Mouse (Mus musculus) cerebellum, adult 18-20 months (tissue): Measurements from ENCODE around the gene Stk11ip.

Experiments
- DNase-seq, 2 experiments: peaks; one replicate each; pipeline ENCODE4 v3.0.0; 2021

Stk11ip gene

DNA sequence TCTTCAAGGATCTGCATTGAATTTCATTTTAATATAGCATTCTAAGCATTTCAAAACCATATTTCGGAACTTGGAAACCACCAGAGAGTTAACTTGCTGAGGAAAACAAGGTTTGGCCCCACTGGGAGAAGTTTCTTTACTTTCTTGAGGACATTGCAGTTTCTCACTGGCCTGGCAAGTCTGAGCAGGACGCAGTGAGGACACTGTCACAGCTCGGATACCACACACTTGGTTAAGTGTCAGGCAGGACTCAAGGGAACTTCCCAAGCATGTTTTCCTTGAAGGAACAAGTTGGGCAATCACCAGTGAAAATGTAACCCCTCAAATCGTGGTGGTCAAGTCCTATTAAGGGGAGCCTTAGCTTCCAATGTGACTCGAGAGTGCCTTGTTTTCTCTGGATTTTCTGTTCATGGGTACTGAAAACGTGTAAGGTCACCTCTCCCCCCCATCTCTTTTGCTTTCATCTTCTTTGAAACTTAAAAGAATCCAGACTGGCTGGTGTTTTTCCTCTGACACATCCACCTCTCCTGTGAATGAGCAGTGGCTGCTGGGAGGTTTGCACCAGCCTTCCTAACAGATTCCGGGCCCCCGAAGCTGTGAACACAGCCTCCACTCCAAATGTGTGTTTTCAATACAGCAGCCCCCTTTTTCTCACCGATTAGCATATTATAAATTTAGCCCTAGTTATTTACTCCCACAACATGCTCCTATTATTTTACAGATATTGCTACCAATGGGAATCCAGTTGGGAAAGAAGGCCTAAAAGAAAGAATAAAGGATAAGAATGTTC is 16.9 kb upstream of the Stk11ip start:
- DNase-seq: no peak

DNA sequence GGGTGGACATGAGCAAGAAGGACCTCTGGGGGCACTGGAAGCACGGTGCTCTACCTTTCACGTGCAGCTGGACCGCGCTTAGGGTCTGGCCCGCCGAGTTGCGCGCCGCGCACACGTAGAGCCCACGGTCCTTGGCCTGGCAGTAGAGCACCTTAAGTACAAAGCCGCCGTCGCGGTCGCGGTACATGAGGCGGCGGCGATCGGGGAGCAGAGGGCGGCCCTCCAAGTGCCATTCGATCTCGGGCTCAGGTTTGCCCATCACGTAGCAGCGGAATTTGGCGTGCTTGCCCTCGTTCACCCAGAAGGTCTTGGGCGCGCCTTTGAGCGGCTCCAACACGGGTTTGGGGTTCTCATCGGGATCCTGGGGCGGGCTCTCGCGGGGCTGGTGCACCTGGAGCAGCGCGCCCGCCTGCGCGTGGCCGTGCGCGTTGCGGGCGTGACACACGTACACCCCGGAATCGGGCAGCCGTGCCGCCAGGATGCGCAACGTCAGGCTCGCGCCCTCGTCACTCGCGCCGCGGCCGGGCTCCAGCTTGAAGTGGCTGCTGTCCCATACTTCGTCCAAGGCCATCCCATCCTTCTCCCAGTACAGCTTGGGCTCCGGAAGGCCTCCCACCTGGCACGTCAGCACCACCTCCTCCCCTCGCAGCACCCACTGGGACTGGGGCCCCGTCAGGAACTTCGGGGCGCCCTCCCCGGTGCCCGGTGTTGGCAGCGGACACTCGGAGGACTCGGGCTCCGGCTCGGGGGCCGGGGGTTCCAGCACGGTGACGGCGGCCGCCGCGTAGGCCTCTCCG is 16.0 kb upstream of the Stk11ip start:
- DNase-seq: peak; percentile 90 to 92

DNA sequence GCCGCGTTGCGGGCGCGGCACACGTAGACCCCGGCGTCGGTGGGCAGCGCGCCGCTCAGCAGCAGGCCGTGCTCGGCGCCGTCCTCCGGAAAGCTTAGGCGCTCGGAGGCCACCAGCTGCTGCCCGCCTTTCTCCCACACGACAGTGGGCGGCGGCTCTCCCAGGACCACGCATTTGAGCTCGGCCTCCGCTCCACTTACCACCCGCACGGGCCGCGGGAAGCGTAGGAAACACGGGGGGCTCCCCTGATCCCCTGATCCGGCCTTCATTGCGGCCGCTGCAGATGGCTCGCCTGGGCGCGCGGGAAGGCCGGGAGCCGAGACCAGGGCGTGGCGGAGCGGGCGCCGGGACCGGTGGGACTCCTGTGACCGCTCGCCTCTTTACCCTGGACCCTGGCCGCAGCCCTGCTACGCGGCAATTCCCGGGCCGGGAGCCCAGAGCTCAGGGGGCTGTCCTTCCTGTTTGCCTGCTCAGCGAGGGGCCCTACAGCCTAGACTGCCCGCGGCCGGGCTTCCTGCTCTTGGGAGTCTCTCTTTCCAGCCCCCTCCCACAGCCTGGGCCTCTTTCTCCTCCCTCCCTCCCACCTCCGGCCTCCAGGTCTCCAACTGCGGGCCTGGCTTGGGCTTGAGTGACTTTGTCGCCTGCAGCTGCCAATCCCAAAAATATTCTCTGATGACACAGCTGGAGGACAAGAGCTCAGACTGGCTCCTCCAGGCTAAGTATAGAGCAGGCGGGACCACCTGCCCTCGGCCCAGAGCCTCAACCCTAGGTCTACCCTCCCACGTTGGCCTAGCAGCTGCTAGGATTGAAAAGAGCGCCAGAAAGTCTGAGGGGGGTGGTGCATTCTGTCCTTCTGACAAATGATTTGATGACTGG is 15.1 kb upstream of the Stk11ip start, which contains the start of gene Obsl1:
TSS of gene Obsl1 (minus strand) at position 497 of the 876 bp plus-strand sequence.
- peak; percentile 48 to 68 for DNase-seq

DNA sequence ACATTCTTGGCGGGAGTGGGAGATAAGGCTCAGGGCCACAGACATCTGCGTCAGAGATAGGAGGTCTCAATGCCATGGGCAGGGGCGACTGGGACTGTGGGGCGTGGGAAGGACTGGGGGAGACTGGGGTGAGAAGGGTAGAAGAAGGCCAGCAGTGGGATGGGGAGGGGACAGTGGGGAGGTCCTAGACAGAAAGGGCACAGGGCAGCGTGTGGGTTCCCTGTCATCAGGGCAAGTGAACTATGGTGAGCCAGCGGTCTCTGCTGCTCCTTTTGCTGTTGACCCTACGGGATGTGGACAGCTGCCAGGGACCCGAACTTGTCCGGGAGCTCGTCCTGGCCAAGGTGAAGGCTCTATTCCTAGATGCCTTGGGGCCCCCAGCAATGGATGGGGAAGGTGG is 14.3 kb upstream of the Stk11ip start, which contains the start of gene Inha:
TSS of gene Inha (plus strand) at position 72 of the 400 bp plus-strand sequence.
- no peak for DNase-seq

DNA sequence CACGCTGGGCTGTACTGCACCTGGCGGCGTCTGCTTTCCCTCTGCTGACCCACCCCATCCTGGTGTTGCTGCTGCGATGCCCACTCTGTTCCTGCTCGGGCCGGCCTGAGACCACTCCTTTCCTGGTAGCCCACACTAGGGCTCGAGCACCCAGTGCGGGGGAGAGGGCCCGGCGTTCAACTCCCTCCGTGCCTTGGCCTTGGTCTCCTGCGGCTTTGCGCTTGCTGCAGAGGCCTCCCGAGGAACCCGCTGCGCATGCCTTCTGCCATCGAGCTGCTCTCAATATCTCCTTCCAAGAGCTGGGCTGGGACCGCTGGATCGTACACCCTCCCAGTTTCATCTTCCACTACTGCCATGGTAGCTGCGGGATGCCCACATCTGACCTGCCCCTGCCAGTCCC is 11.7 kb upstream of the Stk11ip start:
- DNase-seq: no peak

DNA sequence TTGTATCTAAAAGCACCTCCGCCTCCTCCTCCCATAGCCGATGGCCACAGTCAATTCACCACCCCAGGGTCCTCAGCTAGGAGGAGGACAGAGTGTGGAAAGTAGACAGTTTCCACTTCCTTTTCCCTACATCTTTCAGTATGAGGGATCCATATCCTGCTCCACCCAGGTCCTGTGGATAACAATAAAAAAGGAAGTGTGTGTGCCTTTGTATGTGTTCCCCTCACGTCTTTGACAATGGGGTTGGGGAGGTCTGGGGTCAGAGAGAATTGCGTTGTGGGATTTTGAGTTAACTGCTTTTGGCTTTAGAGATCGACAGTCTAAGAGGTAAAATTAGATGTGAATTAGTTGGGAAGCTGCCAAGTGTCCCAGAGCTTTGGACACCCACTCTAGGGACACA is 11.2 kb upstream of the Stk11ip start:
- no peak for DNase-seq

DNA sequence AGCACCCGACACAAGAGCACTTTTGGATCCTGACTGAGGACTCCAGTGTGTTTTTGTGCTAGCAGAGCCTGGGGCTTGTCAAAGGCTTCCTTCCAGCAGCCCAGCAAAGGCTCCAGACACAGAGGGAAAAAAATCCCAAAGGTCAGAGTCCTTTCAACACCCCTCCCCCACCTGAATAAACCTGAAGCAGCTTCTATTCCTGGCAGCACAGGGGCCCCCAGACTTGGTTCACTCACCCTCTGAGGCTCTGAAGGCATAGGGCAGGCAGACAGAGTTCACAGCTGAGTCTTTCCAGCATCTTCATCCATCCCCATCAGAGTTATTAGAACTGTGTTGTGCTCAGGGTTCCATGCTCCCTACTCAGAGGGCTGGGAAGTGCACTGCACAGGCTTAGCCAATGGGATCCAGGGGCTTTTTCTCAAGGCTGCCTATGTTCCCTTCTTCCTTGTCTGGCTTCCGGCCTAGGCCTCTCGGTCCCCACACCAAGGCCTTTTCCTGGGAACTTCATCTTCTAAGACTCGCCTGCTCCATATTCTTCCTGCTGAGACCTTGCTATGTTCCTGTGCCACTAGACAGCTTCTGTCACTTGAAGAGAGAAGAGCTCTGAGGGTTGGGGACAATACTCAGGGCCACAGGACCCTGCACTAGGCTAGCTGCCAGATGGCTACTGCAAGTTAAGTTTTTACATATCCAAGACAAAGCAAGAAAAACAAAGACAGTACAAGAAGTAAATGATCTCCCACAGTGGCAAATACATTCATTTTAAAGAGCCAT is 9.7 kb upstream of the Stk11ip start:
- DNase-seq: no peak

DNA sequence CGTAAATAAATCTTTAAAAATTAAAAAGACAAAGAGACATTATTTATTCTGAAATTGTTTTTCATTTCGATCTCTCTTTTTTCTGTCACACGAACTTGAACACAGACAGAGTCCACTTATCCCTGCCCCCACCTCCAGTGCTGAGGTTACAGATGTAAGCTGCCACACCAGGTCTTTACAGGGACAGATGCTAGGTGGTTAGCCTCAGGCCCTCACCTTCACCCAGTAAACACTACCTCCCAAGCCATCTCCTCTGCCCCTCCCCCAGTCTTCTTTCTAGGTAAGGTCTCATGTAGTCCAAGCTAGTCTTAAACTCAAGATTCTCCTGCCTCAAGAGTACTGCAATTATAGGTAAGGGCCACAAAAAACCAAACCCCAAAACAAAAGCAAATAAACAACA is 8.8 kb upstream of the Stk11ip start:
- no peak for DNase-seq

DNA sequence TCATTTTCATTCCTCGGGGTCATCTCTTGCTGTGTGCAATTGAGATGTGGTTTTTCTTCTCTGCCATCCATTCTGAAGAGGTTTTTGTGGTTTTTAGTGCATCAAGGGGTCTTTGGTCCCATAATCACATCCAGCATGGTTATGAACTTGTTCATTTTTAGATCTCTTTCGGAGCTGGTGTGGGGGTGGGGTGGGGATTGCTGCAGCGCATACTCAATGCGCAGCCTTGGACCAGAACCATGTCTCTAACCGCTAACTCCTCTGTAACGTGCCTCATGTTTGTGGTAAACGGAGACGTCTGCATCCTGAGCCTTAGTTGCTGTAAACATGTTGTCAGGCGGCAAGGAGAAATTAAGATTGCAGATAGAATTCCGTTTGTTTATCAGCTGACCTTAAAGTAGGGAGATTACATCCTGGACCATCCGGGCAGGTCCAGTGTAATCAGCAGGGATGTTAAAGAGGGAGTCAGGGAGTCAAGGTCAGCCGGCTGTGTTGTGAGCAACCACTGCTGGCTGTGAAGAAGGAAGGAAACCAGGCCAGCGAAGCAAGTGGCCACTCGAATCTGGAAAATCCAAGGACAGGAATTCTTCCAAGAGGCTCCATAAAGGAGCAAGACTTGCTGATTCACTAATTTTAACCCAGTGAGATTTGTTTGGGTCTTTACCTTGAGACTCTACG is 4.5 kb upstream of the Stk11ip start:
- no peak for DNase-seq

DNA sequence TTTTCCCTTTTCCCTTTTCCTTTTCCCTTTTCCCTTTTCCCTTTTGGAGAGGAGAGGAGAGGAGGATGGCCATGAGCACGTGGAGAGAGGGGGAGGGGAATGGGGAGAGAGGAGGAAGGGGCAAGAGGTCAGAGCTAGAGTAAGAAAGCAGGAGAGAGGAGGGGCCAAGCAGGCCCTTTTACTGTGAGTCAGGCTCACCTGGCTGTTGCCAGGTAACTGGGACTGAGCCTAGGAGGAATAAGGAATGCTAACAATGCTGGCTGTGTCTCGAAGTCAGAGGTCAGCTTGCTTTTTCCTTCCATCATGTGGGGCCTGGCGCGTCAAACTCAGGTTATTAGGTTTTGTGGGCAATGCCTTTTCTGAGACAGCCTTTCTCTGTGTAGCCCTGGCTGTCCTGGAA is 3.3 kb upstream of the Stk11ip start:
- DNase-seq: no peak

DNA sequence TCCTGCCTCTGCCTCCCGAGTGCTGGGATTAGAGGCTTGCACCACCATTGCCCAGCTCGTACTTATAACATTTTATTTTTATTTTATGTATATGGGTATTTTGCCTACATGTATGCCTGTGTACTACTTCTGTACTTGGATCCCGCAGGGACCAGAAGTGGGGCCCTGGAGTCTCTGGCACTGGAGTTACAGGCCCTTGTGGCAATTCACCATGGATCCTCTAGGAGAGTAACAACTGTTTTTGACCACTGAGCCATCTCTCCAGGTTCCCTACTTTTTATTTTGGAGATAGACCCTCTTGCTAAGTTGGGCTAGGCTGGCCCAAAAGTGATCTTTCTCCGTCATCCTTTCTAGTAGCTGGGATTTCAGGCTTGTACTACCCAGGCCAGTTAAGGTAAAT is 2.9 kb upstream of the Stk11ip start:
- no peak for DNase-seq

DNA sequence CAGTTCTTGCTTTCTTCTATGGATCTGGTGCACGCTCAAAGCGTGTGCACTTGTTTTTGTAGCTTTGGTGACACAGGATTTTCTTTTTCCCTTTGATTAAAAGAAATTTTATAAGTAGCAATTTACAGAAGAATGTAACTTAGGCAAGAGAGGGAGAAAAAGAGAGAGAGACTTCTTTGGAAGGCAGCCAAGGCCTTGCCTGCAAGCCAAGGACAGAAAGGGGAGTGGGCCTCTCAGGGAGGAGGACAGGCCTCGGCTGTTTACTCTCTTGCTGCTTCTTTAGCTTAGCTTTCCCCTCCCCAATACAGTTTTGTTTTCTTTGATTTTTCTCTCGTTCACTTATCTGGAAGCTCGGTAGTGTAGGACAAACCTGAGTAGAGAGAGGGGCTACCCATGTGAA is 1.8 kb upstream of the Stk11ip start:
- DNase-seq: no peak

DNA sequence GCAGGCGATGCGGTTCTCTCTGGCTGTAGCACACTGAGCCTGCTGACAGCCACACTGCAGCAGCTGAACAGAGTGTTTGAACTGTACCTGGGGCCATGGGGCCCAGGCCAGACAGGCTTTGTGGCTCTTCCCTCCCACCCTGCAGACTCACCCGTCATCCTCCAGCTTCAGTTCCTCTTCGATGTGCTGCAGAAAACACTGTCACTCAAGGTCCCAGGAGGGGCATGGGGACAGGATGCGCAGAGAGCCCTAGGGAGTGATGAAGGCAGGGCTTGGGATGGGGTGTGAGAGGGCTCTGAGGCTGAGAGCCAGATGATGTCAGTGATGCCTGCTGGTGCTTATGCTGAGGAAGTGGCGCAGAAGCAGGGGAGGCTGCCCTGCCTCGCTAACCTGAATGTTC is 3.4 kb downstream of the Stk11ip start:
- no peak for DNase-seq

DNA sequence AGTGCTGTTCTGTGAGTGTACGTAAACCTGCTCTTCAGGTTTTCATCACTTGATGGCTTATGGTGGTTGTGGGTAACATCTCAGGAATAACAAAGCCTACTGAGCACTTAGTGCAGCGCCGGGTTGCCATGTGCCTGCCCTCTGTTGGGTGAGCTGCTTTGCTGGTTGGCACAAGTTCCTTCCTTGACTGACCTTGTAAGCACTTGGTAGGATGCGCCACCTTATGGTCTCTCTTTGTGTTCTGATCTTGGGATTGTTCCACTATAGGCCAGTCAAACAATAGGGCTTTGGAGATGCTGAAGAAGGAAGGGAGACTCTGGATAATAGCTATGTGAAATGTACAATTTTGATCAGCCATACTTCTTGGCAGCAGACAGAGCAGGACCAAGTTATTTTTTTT is 9.2 kb downstream of the Stk11ip start:
- DNase-seq: no peak

DNA sequence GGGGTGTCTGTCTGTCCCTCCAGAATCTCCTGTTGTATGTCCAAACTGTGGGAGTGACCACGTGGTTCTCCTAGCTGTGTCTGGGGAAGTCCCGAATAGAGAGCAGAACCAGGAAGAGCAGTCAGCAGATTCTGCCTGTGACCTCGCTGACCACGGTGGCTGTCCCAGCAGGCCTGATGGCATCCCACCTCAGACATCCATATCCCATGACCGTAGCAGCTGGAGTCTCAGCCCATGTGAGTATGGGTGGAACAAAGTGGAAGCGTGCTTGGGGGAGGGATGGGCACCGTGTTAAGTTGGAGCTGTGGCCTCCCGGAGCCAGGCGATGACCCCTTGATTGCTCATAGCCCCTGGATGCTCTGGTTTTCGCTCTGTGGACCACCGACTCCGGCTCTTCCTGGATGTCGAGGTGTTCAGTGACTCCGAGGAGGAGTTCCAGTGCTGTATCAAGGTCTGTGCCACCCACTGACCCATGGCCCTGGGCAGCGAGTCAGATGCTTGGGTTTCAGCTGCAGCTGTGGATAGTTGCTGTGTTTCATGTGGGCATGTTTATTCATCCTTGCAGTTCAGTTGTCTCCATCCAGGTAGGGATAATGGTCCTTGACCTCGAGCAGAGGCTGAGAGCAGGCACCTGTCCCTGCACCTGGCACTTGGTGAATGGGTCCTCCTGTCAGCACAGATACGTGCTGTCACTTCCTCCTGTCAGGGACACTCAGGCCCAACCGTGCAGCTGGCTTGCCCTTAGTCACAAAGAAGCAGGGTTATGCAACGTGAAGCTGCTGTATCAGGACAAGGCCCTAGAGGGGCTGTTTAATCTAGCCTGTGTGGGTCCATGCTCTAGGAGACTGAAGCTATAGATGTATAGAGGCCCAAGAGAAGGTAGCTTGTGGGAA is 11.2 kb downstream of the Stk11ip start:
- DNase-seq: no peak

DNA sequence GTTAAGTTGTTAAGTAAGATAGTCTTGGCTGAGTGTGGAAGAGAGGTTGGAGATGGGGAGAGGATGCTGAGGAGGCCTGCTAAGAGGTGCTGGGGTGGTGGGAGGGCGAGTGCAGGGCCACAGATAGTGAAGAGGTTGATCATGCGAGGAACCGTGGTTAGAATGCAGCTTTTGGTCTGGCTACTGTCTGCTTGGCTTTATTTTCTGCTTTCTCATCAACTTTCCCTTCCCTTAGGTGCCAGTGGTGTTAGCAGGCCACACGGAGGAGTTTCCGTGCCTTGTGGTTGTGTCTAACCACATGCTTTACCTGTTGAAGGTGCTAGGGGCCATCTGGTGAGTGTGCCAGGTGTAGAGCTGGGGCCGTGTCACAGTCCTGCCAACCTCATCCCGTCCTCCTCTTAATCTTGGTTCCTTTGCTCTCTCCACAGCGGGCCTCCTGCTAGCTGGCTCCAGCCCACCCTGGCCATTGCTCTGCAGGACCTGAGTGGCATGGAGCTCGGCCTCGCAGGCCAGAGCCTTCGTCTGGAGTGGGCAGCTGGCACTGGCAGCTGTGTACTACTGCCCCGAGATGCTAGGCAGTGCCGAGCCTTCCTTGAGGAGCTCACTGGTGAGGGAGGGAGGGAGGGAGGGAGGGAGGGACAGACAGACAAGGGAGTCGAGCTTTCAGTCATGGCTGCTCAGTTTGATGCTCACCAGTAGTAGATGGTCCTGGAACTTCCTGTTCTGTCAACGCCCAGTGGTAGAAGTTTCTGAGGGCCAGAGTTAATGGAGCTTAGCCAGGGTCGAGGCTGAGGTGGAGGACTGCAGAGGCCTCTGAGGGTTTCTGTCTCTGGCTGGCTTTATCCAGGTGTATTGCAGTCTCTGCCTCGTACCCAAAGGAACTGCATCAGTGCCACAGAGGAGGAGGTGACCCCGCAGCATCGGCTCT is 12.3 kb downstream of the Stk11ip start:
- DNase-seq: no peak

DNA sequence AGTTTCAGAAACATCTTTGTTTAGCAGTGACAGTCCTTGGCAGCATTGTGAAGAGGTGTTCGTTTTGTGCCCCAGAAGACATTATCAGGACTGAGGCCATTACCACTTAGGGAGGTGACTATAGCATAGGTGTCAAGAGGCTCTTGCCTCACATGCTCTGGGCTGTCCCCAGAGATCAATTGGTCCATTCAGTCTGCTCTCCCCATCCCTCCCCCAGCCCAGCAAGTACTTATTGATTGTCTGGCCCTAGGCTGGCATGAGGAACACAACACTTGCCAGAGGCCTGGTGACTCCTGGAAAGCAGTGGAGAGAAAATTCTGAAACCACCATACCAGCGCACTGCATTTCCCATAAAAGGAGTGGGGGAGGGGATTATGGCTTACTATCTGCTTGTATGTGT is 16.3 kb downstream of the Stk11ip start:
- DNase-seq: no peak

DNA sequence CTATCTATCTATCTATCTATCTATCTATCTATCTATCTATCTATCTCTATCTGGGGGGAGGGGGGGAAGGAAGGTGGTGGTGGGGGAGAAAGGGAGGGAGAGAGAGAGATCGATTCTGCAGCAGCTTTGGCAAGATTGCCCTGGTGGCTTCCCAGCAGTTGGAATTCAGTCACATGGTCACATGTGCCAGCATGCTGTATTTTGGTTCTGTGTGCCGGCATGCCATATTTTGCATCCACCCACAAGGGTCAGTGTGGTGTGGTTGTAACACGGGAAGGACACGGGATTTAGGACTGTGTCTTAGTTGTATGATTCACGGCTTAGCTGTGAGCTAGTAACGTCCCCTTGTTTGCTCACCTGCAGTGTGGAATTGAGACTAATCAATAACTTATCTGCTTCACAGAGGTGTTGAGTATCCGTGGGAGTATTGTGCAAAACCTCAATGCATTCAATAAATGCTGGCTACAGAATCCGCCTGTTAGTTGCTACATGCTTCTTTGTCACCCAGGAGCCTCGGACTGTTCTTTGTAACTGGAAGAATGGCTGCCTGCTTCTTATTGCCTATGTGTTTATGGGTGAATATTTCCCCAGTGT is 17.4 kb downstream of the Stk11ip start:
- no peak for DNase-seq

DNA sequence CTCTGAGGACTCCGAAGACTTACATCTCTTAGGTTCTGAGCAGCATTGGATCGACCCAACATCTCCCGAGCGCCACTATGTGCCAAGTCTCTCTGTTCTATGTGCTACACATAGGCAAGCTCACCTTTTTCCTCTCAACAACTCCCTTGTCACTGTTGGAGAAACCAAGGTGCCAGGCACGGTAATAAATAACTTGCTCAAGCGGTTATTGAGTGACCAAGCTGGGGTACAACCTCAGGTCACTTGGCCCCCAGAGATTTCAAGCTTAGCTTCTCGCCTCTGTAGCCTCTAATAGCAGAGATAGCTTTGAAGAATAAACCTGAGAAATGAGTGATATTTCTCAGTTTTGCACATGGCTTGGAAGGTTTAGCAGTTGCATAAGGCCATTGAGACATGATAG is 20.2 kb downstream of the Stk11ip start:
- no peak for DNase-seq
